Mouse (Mus musculus) kidney, adult 2 months (tissue): ENCODE measurements at regions not wholly inside any gene's neighbourhood (a gene's known extent, or its start where the extent isn't known, plus 50 kb on each side); places are given as distances from the start of the nearest gene placed in this dataset.

Experiments
- DNase-seq: peaks from one replicate; pipeline ENCODE4 v3.0.0; 2021
- H3K27ac ChIP-seq: fragments of 200-500 bp; 2 replicates; pipeline ENCODE4 v1.5.1; 2012; ENCODE audit warnings: low read depth, low read length, control low read depth, inconsistent platforms; ENCODE audit not compliant: insufficient read depth
- H3K27me3 ChIP-seq: fragments of 200-500 bp; replicated peaks from 2 replicates; pipeline ENCODE4 v1.6.1; 2012; ENCODE audit warnings: mild to moderate bottlenecking, moderate library complexity, low read length, inconsistent platforms; ENCODE audit not compliant: control insufficient read depth, insufficient read depth
- H3K36me3 ChIP-seq: fragments of 200-500 bp; 2 replicates; pipeline ENCODE4 v1.6.1; 2012; ENCODE audit warnings: mild to moderate bottlenecking, moderate library complexity, low read length, inconsistent platforms; ENCODE audit not compliant: control insufficient read depth, insufficient read depth
- H3K4me1 ChIP-seq: fragments of 200-500 bp; 2 replicates; pipeline ENCODE4 v1.6.1; 2011; ENCODE audit warnings: low read length; ENCODE audit not compliant: control insufficient read depth, insufficient read depth
- H3K4me3 ChIP-seq: fragments of 200-500 bp; 2 replicates; pipeline ENCODE4 v1.5.1; 2011; ENCODE audit warnings: mild to moderate bottlenecking, low read depth, low read length, control low read depth; ENCODE audit not compliant: insufficient read depth
- CTCF ChIP-seq: fragments of 200-500 bp; conservative IDR thresholded peaks from 2 replicates; pipeline ENCODE4 v1.5.1; 2011; ENCODE audit warnings: low read depth, mild to moderate bottlenecking, control low read depth, low read length, moderate library complexity, mixed read lengths; ENCODE audit not compliant: insufficient read depth, insufficient read length
- POLR2A ChIP-seq: fragments of 200-500 bp; IDR thresholded peaks from one replicate; pipeline ENCODE4 v1.6.1; 2011; ENCODE audit warnings: low read depth, low read length, control low read depth
- WGBS: fragments of 180-500 bp; shearing (Covaris S2); methylation state at CpG from one replicate; pipeline ENCODE4 v1.1.7; 2018; 5-methylcytosine and 5-hydroxymethylcytosine counted together

GRCm38 (mm10) chr12:107720941-107721340, 232.5 kb downstream of the 3110018I06Rik start:
- 55% methylated on average over 6 of the region's 6 CpGs for WGBS
- Histone ChIP-seq H3K27ac (no peak overlapping the region), H3K27me3 (no peaks in the 10 kb centered on the region), H3K36me3 (no peaks in the 10 kb centered on the region), H3K4me3 (no peak overlapping the region), H3K4me1 (no peaks in the 10 kb centered on the region)
- no peak for TF ChIP-seq POLR2A
- TF ChIP-seq CTCF, result no peak
- no peak for DNase-seq

GRCm38 (mm10) chr12:107723062-107723859, 234.8 kb downstream of the 3110018I06Rik start:
- WGBS, result 74% methylated on average over 9 of the region's 9 CpGs
- no peaks in the 10 kb centered on the region for H3K36me3 ChIP-seq
- no peak overlapping the region for H3K4me3 ChIP-seq
- H3K27ac ChIP-seq, result no peak overlapping the region
- H3K27me3 ChIP-seq, result no peaks in the 10 kb centered on the region
- no peaks in the 10 kb centered on the region for H3K4me1 ChIP-seq
- DNase-seq, result no peak
- TF ChIP-seq POLR2A (no peak), CTCF (no peak)

GRCm38 (mm10) chr12:107723860-107724320, 235.5 kb downstream of the 3110018I06Rik start:
- WGBS, result 59% methylated on average over 14 of the region's 14 CpGs
- no peak for DNase-seq
- Histone ChIP-seq H3K4me1 (no peaks in the 10 kb centered on the region), H3K27me3 (no peaks in the 10 kb centered on the region), H3K4me3 (no peak overlapping the region), H3K27ac (no peak overlapping the region), H3K36me3 (no peaks in the 10 kb centered on the region)
- no peak for TF ChIP-seq CTCF
- TF ChIP-seq POLR2A, result no peak

GRCm38 (mm10) chr12:107724467-107724866, 236.0 kb downstream of the 3110018I06Rik start:
- 42% methylated on average over 8 of the region's 8 CpGs for WGBS
- TF ChIP-seq CTCF, result no peak
- TF ChIP-seq POLR2A, result no peak
- no peak for DNase-seq

GRCm38 (mm10) chr12:107728865-107729264, 240.4 kb downstream of the 3110018I06Rik start:
- Histone ChIP-seq H3K27ac (no peak overlapping the region), H3K27me3 (no peaks in the 10 kb centered on the region), H3K36me3 (no peaks in the 10 kb centered on the region), H3K4me1 (no peaks in the 10 kb centered on the region), H3K4me3 (no peak overlapping the region)
- DNase-seq, result no peak
- WGBS, result 75% methylated on average over 6 of the region's 6 CpGs
- TF ChIP-seq POLR2A (no peak), CTCF (no peak)

More at GRCm38 (mm10) chr12:107724467-107724866, 236.0 kb downstream of the 3110018I06Rik start:
- Histone ChIP-seq H3K4me3 (no peak overlapping the region), H3K4me1 (no peaks in the 10 kb centered on the region), H3K36me3 (no peaks in the 10 kb centered on the region), H3K27ac (no peak overlapping the region), H3K27me3 (no peaks in the 10 kb centered on the region)

- H3K4me1 ChIP-seq, result no peaks in the 10 kb centered on the region
- no peaks in the 10 kb centered on the region for H3K36me3 ChIP-seq
- H3K27ac ChIP-seq, result no peak overlapping the region
- no peak overlapping the region for H3K4me3 ChIP-seq
- no peak for TF ChIP-seq POLR2A
- DNase-seq, result no peak
- WGBS, result 85% methylated on average over 11 of the region's 11 CpGs
- no peaks in the 10 kb centered on the region for H3K27me3 ChIP-seq
Measured at GRCm38 (mm10) chr12:107729301-107729700, 240.9 kb downstream of the 3110018I06Rik start.

- no peak overlapping the region for H3K27ac ChIP-seq
- H3K4me3 ChIP-seq, result no peak overlapping the region
- H3K27me3 ChIP-seq, result no peaks in the 10 kb centered on the region
- no peaks in the 10 kb centered on the region for H3K36me3 ChIP-seq
- 76% methylated on average over 4 of the region's 4 CpGs for whole genome bisulfite sequencing
- no peaks in the 10 kb centered on the region for H3K4me1 ChIP-seq
- TF ChIP-seq POLR2A, result no peak
- no peak for TF ChIP-seq CTCF
- no peak for DNase-seq
Measured at GRCm38 (mm10) chr12:107730940-107731339, 242.5 kb downstream of the 3110018I06Rik start.
